Mouse (Mus musculus) heart, embryonic 13.5 days (tissue): ENCODE measurements around the gene Olfr402. TPM values are rescaled to one million over a fixed set of nuclear protein-coding genes. Genes with fewer than 3 reads are reported as not detected.
"Not testable (repeated sequence)": the region's sequence is repeated elsewhere in the genome, so short reads cannot be mapped to it uniquely, and the experiment has no call there.

Source experiments
- ATAC-seq: fragments of 200-750 bp; cut with Nextera tagmentation; 2 replicates; pipeline ENCODE4 v1.8.0; 2017; ENCODE audit warnings: moderate TSS enrichment; ENCODE audit not compliant: insufficient number of reproducible peaks, low FRiP score, low TSS enrichment; ENCODE audit errors: extremely low read depth
- H3K27ac ChIP-seq: fragments of 300-500 bp; sonication (generic); replicated peaks from 2 replicates; pipeline ENCODE4 v1.5.1; 2015; ENCODE audit warnings: moderate library complexity, mild to moderate bottlenecking, inconsistent platforms
- H3K27me3 ChIP-seq: fragments of 300-500 bp; sonication (generic); replicated peaks from 2 replicates; pipeline ENCODE4 v1.6.1; 2015; ENCODE audit warnings: mild to moderate bottlenecking, inconsistent platforms
- H3K36me3 ChIP-seq: fragments of 300-500 bp; sonication (generic); 2 replicates; pipeline ENCODE4 v1.6.1; 2015; ENCODE audit warnings: mild to moderate bottlenecking, inconsistent platforms
- H3K4me1 ChIP-seq: fragments of 300-500 bp; sonication (generic); 2 replicates; pipeline ENCODE4 v1.6.1; 2015; ENCODE audit warnings: inconsistent platforms
- H3K4me2 ChIP-seq: fragments of 300-500 bp; sonication (generic); 2 replicates; pipeline ENCODE4 v1.6.1; 2015; ENCODE audit warnings: inconsistent platforms, mild to moderate bottlenecking, moderate library complexity
- H3K4me3 ChIP-seq: fragments of 300-500 bp; sonication (generic); 2 replicates; pipeline ENCODE4 v1.5.1; 2015; ENCODE audit warnings: moderate library complexity, mild to moderate bottlenecking, inconsistent platforms
- H3K9ac ChIP-seq: fragments of 300-500 bp; sonication (generic); 2 replicates; pipeline ENCODE4 v1.6.1; 2015; ENCODE audit warnings: inconsistent platforms, mild to moderate bottlenecking, moderate library complexity
- H3K9me3 ChIP-seq: fragments of 300-500 bp; sonication (generic); 2 replicates; pipeline ENCODE4 v1.6.1; 2016; ENCODE audit warnings: inconsistent platforms
- WGBS: fragments of 180-500 bp; shearing (Covaris S2); methylation state at CpG from one replicate; pipeline ENCODE4 v1.1.7; 2015; ENCODE audit warnings: mixed read lengths; 5-methylcytosine and 5-hydroxymethylcytosine counted together
- polyA plus RNA-seq: library from polyadenylated mRNA; unstranded; fragments of >200 nt; fragmentation: Nextera tagmentation; extraction: Ambion mirVana; gene quantifications from 2 replicates; pipeline ENCODE4 v1.2.1, GENCODE M21; 2015

Gene Olfr402
- polyA plus RNA-seq, result not detected in 2 replicates

- no peaks in the 10 kb centered on the region for H3K27me3 ChIP-seq
- no peaks in the 10 kb centered on the region for H3K4me1 ChIP-seq
- no peak for ATAC-seq
- no peak within 1 kb of the TSS for H3K4me2 ChIP-seq
- H3K27ac ChIP-seq, result no peak within 1 kb of the TSS
- 52% methylated on average over 3 of the region's 3 CpGs for WGBS
- no peaks in the 10 kb centered on the region for H3K36me3 ChIP-seq
- H3K9me3 ChIP-seq, result peaks cover 35% of the 10 kb centered on the region; the same call in 1 of the 2 replicates
- H3K9ac ChIP-seq, result no peak within 1 kb of the TSS
- H3K4me3 ChIP-seq, result no peak within 1 kb of the TSS
Measured at GRCm38 (mm10) chr11:74153229-74153628, at the start of gene Olfr402. Gene Olfr402, plus strand, starts transcription at chr11:74153529.

- no peaks in the 10 kb centered on the region for H3K4me1 ChIP-seq
- H3K27me3 ChIP-seq, result no peaks in the 10 kb centered on the region
- H3K4me3 ChIP-seq, result no peak overlapping the region
- no peak overlapping the region for H3K9ac ChIP-seq
- WGBS, result 17% methylated on average over 5 of the region's 5 CpGs
- ATAC-seq, result no peak
- H3K9me3 ChIP-seq, result peaks cover 27% of the 10 kb centered on the region
- H3K27ac ChIP-seq, result no peak overlapping the region
- no peaks in the 10 kb centered on the region for H3K36me3 ChIP-seq
- no peak overlapping the region for H3K4me2 ChIP-seq
Measured at GRCm38 (mm10) chr11:74105066-74105465, 48.3 kb upstream of the Olfr402 start.

- H3K4me1 ChIP-seq, result no peaks in the 10 kb centered on the region
- no peak within 1 kb of the TSS for H3K4me3 ChIP-seq
Measured at GRCm38 (mm10) chr11:74113412-74113811, 39.9 kb upstream of the Olfr402 start, which contains the start of gene Olfr401. Gene Olfr401, plus strand, starts transcription at chr11:74113712.

GRCm38 (mm10) chr11:74140001-74140400 lies 13.3 kb upstream of the Olfr402 start:
- H3K4me1 ChIP-seq, H3K27me3 ChIP-seq: not testable (repeated sequence)
- WGBS, result 17% methylated on average over 1 of the region's 1 CpGs

More at GRCm38 (mm10) chr11:74113412-74113811, 39.9 kb upstream of the Olfr402 start, which contains the start of gene Olfr401:
- ATAC-seq, result no peak
- Histone ChIP-seq H3K36me3 (no peaks in the 10 kb centered on the region), H3K27me3 (no peaks in the 10 kb centered on the region), H3K4me2 (no peak within 1 kb of the TSS), H3K27ac (no peak within 1 kb of the TSS), H3K9me3 (peaks cover 60% of the 10 kb centered on the region), H3K9ac (no peak within 1 kb of the TSS)

GRCm38 (mm10) chr11:74145866-74146265 lies 7.5 kb upstream of the Olfr402 start:
- no peak overlapping the region for H3K4me2 ChIP-seq
- no peak overlapping the region for H3K27ac ChIP-seq
- H3K9me3 ChIP-seq, result peaks cover 61% of the 10 kb centered on the region
- no peak for ATAC-seq
- no peaks in the 10 kb centered on the region for H3K36me3 ChIP-seq
- H3K4me1 ChIP-seq, result no peaks in the 10 kb centered on the region
- no peak overlapping the region for H3K9ac ChIP-seq
- H3K4me3 ChIP-seq, result no peak overlapping the region
- H3K27me3 ChIP-seq, result no peaks in the 10 kb centered on the region

More at GRCm38 (mm10) chr11:74140001-74140400, 13.3 kb upstream of the Olfr402 start:
- H3K4me3 ChIP-seq, H3K27ac ChIP-seq, ATAC-seq, H3K9ac ChIP-seq, H3K4me2 ChIP-seq, H3K36me3 ChIP-seq: not testable (repeated sequence)
- peaks cover 45% of the 10 kb centered on the region for H3K9me3 ChIP-seq

GRCm38 (mm10) chr11:74168771-74169170 lies 15.4 kb downstream of the Olfr402 start:
- no peaks in the 10 kb centered on the region for H3K36me3 ChIP-seq
- H3K27ac ChIP-seq, result no peak overlapping the region
- no peaks in the 10 kb centered on the region for H3K4me1 ChIP-seq
- H3K4me3 ChIP-seq, result no peak overlapping the region
- no peak for ATAC-seq
- 0 out of 2 replicates have a peak, but pooled peaks cover 3% of the 10 kb centered on the region for H3K9me3 ChIP-seq
- no peak overlapping the region for H3K9ac ChIP-seq
- no peak overlapping the region for H3K4me2 ChIP-seq
- H3K27me3 ChIP-seq, result no peaks in the 10 kb centered on the region

GRCm38 (mm10) chr11:74183168-74183567 lies 29.8 kb downstream of the Olfr402 start:
- no peaks in the 10 kb centered on the region for H3K4me1 ChIP-seq
- H3K4me2 ChIP-seq, result no peak overlapping the region
- H3K36me3 ChIP-seq, result no peaks in the 10 kb centered on the region
- peaks cover 27% of the 10 kb centered on the region for H3K9me3 ChIP-seq
- H3K4me3 ChIP-seq, result no peak overlapping the region
- no peak for ATAC-seq
- H3K27me3 ChIP-seq, result no peaks in the 10 kb centered on the region
- WGBS, result 63% methylated on average over 4 of the region's 4 CpGs
- H3K27ac ChIP-seq, result no peak overlapping the region
- no peak overlapping the region for H3K9ac ChIP-seq

- no peaks in the 10 kb centered on the region for H3K4me1 ChIP-seq
- 66% methylated on average over 4 of the region's 4 CpGs for WGBS
- no peak overlapping the region for H3K4me2 ChIP-seq
- ATAC-seq, result no peak
- no peak overlapping the region for H3K27ac ChIP-seq
- no peak overlapping the region for H3K9ac ChIP-seq
- H3K4me3 ChIP-seq, result no peak overlapping the region
- H3K27me3 ChIP-seq, result no peaks in the 10 kb centered on the region
- H3K9me3 ChIP-seq, result peaks cover 24% of the 10 kb centered on the region; the same call in 1 of the 2 replicates
- no peaks in the 10 kb centered on the region for H3K36me3 ChIP-seq
Measured at GRCm38 (mm10) chr11:74183745-74184144, 30.4 kb downstream of the Olfr402 start.

- no peak within 1 kb of the TSS for H3K4me3 ChIP-seq
- no peak for ATAC-seq
- H3K4me1 ChIP-seq, result no peaks in the 10 kb centered on the region
- H3K9me3 ChIP-seq, result peaks cover 21% of the 10 kb centered on the region; the same call in 1 of the 2 replicates
- no peaks in the 10 kb centered on the region for H3K27me3 ChIP-seq
- H3K27ac ChIP-seq, result no peak within 1 kb of the TSS
- no peaks in the 10 kb centered on the region for H3K36me3 ChIP-seq
- no peak within 1 kb of the TSS for H3K9ac ChIP-seq
- H3K4me2 ChIP-seq, result no peak within 1 kb of the TSS
Measured at GRCm38 (mm10) chr11:74185949-74186348, 32.6 kb downstream of the Olfr402 start, which contains the start of gene Olfr403. Gene Olfr403, plus strand, starts transcription at chr11:74186249.

Other genes starting within 250 kb of the Olfr402 start
- gene Olfr395, start 244.2 kb upstream of the Olfr402 start, polyA plus RNA-seq, result not detected in 2 replicates
- gene Olfr23, start 216.9 kb upstream of the Olfr402 start, polyA plus RNA-seq, result not detected in 2 replicates
- not detected in 2 replicates for gene Olfr397, start 192.7 kb upstream of the Olfr402 start, polyA plus RNA-seq
- not detected in 2 replicates for gene Olfr398, start 163.1 kb upstream of the Olfr402 start, polyA plus RNA-seq
- not detected in 2 replicates for gene Olfr139, start 97.0 kb upstream of the Olfr402 start, polyA plus RNA-seq
- not detected in 2 replicates for gene Olfr399, start 96.9 kb upstream of the Olfr402 start, polyA plus RNA-seq
- not detected in 2 replicates for gene Zfp616, start 83.6 kb upstream of the Olfr402 start, polyA plus RNA-seq
- not detected in 2 replicates for gene Olfr401, start 39.8 kb upstream of the Olfr402 start, polyA plus RNA-seq
- not detected in 2 replicates for gene Olfr403, start 32.7 kb downstream of the Olfr402 start, polyA plus RNA-seq
- not detected in 2 replicates for gene Olfr43, start 57.9 kb downstream of the Olfr402 start, polyA plus RNA-seq
- not detected in 2 replicates for gene Olfr406, start 106.3 kb downstream of the Olfr402 start, polyA plus RNA-seq
- gene Olfr59, start 130.2 kb downstream of the Olfr402 start, polyA plus RNA-seq, result not detected in 2 replicates
- gene Olfr410, start 184.5 kb downstream of the Olfr402 start, polyA plus RNA-seq, result not detected in 2 replicates
- not detected in 2 replicates for gene Olfr411, start 199.1 kb downstream of the Olfr402 start, polyA plus RNA-seq
- not detected in 2 replicates for gene Olfr412, start 208.5 kb downstream of the Olfr402 start, polyA plus RNA-seq